Mouse (Mus musculus): ENCODE results near the gene Lrrc36. TPM values are rescaled to one million over a fixed set of nuclear protein-coding genes. Genes with fewer than 3 reads are reported as not detected.

The Lrrc36 gene
- polyA plus RNA-seq, 1 experiment from 2014 or later = 2.7 TPM

DNA sequence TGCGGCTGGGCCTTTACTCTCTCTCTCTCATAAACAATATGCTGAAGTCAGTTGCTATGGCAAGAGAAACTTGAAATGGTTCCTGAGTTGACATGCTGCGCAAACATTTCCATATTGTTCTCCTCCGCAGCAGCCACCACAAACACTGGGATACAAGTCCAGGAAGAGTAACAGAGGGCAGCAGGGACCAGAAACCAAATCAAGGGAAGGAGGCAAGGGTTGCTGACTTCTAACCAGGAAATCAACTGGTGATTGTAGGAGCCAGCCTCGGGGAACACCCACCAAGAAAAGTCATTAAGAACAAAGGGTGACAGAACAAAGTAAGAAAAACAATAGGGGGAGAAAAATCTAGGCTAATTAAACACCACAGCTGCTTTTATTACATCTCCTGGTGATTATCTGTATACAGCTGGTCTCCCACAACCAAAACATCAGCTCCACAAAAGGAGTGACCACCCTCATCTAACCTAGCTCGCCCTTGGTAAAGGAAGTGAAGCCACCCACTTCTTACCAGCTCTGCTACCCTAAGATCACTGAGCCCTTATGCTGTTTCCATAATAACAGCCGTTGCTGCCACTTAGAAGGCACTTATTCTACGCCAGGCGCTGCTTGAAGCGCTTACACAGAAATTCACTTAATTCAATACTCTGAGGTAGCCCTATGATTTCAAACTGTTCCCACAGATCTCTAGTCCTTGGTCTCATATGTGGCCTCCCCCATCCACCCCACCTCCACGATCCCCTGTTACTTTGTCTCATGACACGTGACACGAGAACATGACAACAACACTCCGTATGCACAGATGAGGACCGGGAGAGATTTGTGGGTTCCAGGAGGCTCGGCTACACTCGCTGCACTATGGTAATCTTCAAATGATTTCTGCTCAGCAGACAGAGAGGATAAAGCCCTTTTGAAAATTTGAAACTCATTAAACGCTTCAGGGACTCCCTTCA is 82.3 kb downstream of the Lrrc36 start:
- peak overlapping the region; percentile 79 for H3K9ac ChIP-seq (ENCODE audit: low read length)
- H3K27me3 ChIP-seq (ENCODE audit: control insufficient read depth, insufficient read depth, low read length) = no peaks in the 10 kb centered on the region
- no peaks in the 10 kb centered on the region for H3K36me3 ChIP-seq (ENCODE audit: control insufficient read depth, insufficient read depth, low read length)
- DNase-seq (ENCODE audit: low spot score, missing footprints) (peak; percentile 84), ATAC-seq (ENCODE audit: low FRiP score) (no peak)
- H3K9me3 ChIP-seq (ENCODE audit: control insufficient read depth, low read length) = no peaks in the 10 kb centered on the region
- peak overlapping the region; percentile 78 for H3K4me3 ChIP-seq (ENCODE audit: low read depth, low read length)
- no peak overlapping the region for H3K27ac ChIP-seq (ENCODE audit: low read depth, low read length)
- H3K4me1 ChIP-seq (ENCODE audit: control insufficient read depth, insufficient read depth, low read length) = peaks cover 13% of the 10 kb centered on the region
- 30% methylated on average over 17 of the region's 17 CpGs for WGBS
- peak overlapping the region; percentile 93 for H3K4me2 ChIP-seq

DNA sequence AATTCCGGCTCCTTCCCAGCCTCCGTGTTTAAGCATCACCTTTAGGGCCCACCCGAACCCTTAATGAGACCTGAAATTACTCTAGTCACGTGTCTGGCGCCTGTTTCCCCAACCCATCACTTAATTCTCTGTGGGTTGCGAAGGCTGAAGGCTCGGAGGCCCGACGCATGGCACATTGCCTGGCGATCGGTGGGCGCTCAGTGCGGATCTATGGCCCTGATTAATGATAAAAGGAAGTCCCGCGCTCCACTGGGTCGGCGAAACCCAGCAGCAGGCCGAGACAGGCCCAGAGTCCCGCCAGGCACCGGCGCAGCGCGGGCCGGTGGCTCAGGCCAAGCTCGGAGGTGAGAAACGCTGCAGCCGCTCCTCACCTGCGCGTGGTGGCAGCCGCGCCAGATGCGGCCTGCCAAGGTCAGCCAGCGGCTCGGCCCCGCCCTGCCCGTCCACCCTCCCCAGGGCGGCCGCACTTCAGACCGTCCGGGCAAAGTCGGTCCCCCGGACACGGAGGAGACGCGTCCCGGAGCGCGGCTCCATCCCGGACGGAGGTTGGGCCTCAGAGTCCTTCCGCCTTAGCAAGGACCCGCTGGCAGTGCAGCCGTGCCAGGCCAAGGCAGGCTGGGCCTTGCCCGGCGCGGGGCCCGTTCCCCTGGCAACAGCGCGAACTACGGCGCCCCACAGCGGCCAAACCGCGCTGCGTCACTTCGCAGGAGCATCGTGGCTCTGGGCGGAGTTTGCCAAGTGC is 83.2 kb downstream of the Lrrc36 start, which contains the start of gene Zdhhc1:
Gene Zdhhc1 (minus strand): TSS at position 464 of the 742 bp plus-strand sequence.
- Histone ChIP-seq H3K4me1 (ENCODE audit: control insufficient read depth, insufficient read depth, low read length) (peaks cover 13% of the 10 kb centered on the region), H3K9me3 (ENCODE audit: control insufficient read depth, low read length) (no peaks in the 10 kb centered on the region), H3K36me3 (ENCODE audit: control insufficient read depth, insufficient read depth, low read length) (no peaks in the 10 kb centered on the region), H3K27ac (ENCODE audit: low read depth, low read length) (0 out of 2 replicates have a peak within 1 kb of the TSS, but pooled peaks have one; percentile 8), H3K4me2 (peak within 1 kb of the TSS; percentile 93), H3K27me3 (ENCODE audit: control insufficient read depth, insufficient read depth, low read length) (no peaks in the 10 kb centered on the region), H3K4me3 (ENCODE audit: low read depth, low read length) (peak within 1 kb of the TSS; percentile 78), H3K9ac (ENCODE audit: low read length) (peak within 1 kb of the TSS; percentile 79)
- ATAC-seq (ENCODE audit: low FRiP score) (peak; percentile 92), DNase-seq (ENCODE audit: low spot score, missing footprints) (peak; percentile 99)
- under 1% methylated on average over 67 of the region's 68 CpGs for WGBS

DNA sequence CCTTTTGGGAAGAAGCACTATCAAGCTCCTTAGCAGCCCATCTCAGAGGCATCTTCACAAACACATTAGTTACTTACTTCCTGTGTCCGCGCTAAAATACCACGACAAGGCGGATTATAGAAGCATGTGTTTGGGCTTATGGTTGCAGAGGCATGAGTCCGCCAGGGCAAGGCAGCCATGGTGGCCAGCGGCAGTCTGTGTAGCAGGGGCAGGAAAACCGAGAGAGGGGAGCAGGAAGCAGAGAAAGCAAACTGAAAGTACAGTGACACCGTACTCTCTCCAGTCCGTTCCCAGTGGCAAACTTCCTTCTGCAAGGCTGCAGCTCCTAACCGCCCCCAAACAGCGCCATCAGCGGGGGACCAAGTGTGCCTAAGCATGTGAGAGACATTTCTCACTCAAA is 86.4 kb downstream of the Lrrc36 start:
- peaks cover 13% of the 10 kb centered on the region for H3K4me1 ChIP-seq (ENCODE audit: control insufficient read depth, insufficient read depth, low read length)
- no peak for DNase-seq (ENCODE audit: low spot score, missing footprints)
- ATAC-seq (ENCODE audit: low FRiP score) = no peak
- H3K9me3 ChIP-seq (ENCODE audit: control insufficient read depth, low read length) = no peaks in the 10 kb centered on the region
- no peak overlapping the region for H3K9ac ChIP-seq (ENCODE audit: low read length)
- 75% methylated on average over 12 of the region's 12 CpGs for WGBS
- H3K4me2 ChIP-seq = no peak overlapping the region
- H3K27me3 ChIP-seq (ENCODE audit: control insufficient read depth, insufficient read depth, low read length) = no peaks in the 10 kb centered on the region
- H3K36me3 ChIP-seq (ENCODE audit: control insufficient read depth, insufficient read depth, low read length) = no peaks in the 10 kb centered on the region
- no peak overlapping the region for H3K4me3 ChIP-seq (ENCODE audit: low read depth, low read length)
- H3K27ac ChIP-seq (ENCODE audit: low read depth, low read length) = no peak overlapping the region

DNA sequence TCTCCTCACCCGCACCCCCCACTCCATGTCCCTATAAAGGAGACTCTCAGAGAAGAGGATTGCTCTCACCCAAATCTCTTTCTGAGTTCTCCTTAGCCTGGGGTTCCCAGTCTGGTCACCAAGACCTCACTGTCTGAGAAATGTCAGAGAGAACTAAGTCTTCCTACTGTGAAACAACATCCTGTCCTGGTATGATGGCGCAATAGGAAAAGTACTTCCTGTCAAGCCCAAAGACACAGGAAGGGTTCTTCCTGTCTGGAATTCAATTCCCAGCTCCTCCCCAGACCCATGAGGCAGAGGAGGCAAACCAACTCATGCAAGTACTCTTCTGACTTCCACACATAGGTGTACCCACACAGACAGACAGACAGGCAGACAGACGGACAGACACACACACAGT is 91.2 kb downstream of the Lrrc36 start:
- no peaks in the 10 kb centered on the region for H3K27me3 ChIP-seq (ENCODE audit: control insufficient read depth, insufficient read depth, low read length)
- DNase-seq (ENCODE audit: low spot score, missing footprints) (no peak), ATAC-seq (ENCODE audit: low FRiP score) (no peak)
- H3K9ac ChIP-seq (ENCODE audit: low read length) = no peak overlapping the region
- peaks cover 2% of the 10 kb centered on the region; the same call in 1 of the 2 replicates for H3K4me1 ChIP-seq (ENCODE audit: control insufficient read depth, insufficient read depth, low read length)
- 92% methylated on average over 3 of the region's 3 CpGs for WGBS
- no peak overlapping the region for H3K4me3 ChIP-seq (ENCODE audit: low read depth, low read length)
- H3K9me3 ChIP-seq (ENCODE audit: control insufficient read depth, low read length) = no peaks in the 10 kb centered on the region
- no peak overlapping the region for H3K4me2 ChIP-seq
- no peaks in the 10 kb centered on the region for H3K36me3 ChIP-seq (ENCODE audit: control insufficient read depth, insufficient read depth, low read length)
- no peak overlapping the region for H3K27ac ChIP-seq (ENCODE audit: low read depth, low read length)

DNA sequence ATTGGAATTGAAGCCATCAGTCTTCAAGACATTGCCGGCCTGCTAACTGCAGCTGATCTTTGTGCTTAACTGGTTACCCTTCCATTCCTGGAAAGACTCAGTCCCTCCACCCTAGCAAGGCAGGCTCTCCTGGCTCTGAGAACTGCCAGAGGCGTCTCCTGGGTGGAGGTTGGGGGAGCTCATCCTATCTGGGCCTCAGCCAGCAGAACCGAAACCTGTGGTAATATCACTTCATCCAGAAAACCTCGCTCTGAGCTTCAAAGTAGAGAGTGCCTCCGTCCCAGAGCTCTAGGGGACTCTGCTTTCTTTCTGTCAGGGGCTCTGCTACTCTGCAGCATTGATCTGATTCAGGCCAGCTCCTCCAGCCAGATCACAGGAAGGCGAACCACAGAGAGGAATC is 93.6 kb downstream of the Lrrc36 start:
- Histone ChIP-seq H3K27ac (ENCODE audit: low read depth, low read length) (no peak overlapping the region), H3K9ac (ENCODE audit: low read length) (no peak overlapping the region), H3K36me3 (ENCODE audit: control insufficient read depth, insufficient read depth, low read length) (no peaks in the 10 kb centered on the region), H3K27me3 (ENCODE audit: control insufficient read depth, insufficient read depth, low read length) (no peaks in the 10 kb centered on the region), H3K9me3 (ENCODE audit: control insufficient read depth, low read length) (no peaks in the 10 kb centered on the region), H3K4me3 (ENCODE audit: low read depth, low read length) (no peak overlapping the region), H3K4me2 (no peak overlapping the region), H3K4me1 (ENCODE audit: control insufficient read depth, insufficient read depth, low read length) (peaks cover 2% of the 10 kb centered on the region; the same call in 1 of the 2 replicates)
- no peak for ATAC-seq (ENCODE audit: low FRiP score)
- WGBS = 79% methylated on average over 6 of the region's 6 CpGs
- no peak for DNase-seq (ENCODE audit: low spot score, missing footprints)

DNA sequence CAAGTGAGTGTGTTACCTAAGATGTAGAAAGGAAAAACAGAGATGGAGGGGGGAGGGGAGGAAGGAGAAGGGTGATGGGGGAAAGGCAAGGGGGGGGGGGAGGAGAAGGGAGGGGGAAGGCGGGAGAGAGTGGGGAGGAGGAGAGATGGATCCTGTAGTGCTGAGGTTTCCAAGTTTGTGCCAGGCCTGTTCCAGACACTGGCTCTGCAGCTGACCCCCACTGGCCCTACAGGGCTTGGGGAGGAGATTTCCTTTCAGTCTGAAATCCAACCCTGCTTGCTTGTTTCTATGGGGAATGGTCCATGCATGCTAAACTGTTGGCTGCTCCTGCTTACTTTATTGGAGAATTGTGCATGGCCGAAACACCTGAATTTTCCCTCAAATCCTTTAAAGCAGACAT is 95.4 kb downstream of the Lrrc36 start:
- DNase-seq (ENCODE audit: low spot score, missing footprints) (peak; percentile 85), ATAC-seq (ENCODE audit: low FRiP score) (no peak)
- H3K4me2 ChIP-seq = no peak overlapping the region
- no peak overlapping the region for H3K9ac ChIP-seq (ENCODE audit: low read length)
- H3K36me3 ChIP-seq (ENCODE audit: control insufficient read depth, insufficient read depth, low read length) = no peaks in the 10 kb centered on the region
- peaks cover 2% of the 10 kb centered on the region; the same call in 1 of the 2 replicates for H3K4me1 ChIP-seq (ENCODE audit: control insufficient read depth, insufficient read depth, low read length)
- H3K27me3 ChIP-seq (ENCODE audit: control insufficient read depth, insufficient read depth, low read length) = no peaks in the 10 kb centered on the region
- no peak overlapping the region for H3K27ac ChIP-seq (ENCODE audit: low read depth, low read length)
- no peaks in the 10 kb centered on the region for H3K9me3 ChIP-seq (ENCODE audit: control insufficient read depth, low read length)
- WGBS = 31% methylated on average over 1 of the region's 2 CpGs
- H3K4me3 ChIP-seq (ENCODE audit: low read depth, low read length) = no peak overlapping the region

DNA sequence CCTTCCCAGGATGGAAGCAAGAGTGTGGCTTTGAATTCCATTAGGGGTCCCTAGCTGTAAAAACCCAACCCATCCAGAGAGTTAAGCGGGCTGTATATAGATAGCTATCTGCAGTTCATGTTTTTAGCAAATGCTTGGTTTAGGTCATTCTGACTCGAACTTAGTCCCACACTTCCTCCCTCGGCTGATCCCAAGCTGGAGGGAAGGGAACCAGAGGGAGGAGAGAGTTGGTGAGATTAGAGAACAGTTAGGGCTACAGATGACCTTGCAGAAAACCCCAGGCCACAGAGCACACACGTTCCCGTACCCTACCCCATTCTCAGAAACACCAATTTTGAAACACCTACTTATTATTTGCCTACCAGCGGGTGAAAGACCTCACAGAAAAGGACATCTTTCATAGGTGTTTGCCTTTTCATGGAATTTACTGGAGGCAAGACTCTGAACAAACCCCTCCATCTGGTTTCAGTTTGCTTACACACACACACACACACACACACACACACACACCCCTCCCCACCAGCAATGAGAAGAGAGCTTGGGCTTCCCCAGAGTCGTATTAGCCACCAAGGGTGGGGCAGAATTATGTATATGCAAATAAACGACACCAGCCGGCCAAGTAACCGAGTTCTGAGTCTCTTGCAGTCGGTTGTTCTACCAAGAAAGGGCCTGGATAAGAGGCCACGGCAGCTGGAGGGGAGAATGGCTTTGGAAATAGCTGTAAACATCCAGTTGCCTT is 96.8 kb downstream of the Lrrc36 start:
- Histone ChIP-seq H3K36me3 (ENCODE audit: control insufficient read depth, insufficient read depth, low read length) (no peaks in the 10 kb centered on the region), H3K4me2 (no peak overlapping the region), H3K4me1 (ENCODE audit: control insufficient read depth, insufficient read depth, low read length) (peaks cover 2% of the 10 kb centered on the region; the same call in 1 of the 2 replicates), H3K4me3 (ENCODE audit: low read depth, low read length) (no peak overlapping the region), H3K27me3 (ENCODE audit: control insufficient read depth, insufficient read depth, low read length) (no peaks in the 10 kb centered on the region), H3K9me3 (ENCODE audit: control insufficient read depth, low read length) (no peaks in the 10 kb centered on the region), H3K9ac (ENCODE audit: low read length) (no peak overlapping the region), H3K27ac (ENCODE audit: low read depth, low read length) (no peak overlapping the region)
- ATAC-seq (ENCODE audit: low FRiP score) = no peak
- 61% methylated on average over 12 of the region's 12 CpGs for WGBS
- peak; percentile 74 for DNase-seq (ENCODE audit: low spot score, missing footprints)
